Mouse (Mus musculus) liver, embryonic 13.5 days (tissue): ENCODE data around the gene Vstm2l. TPM values are rescaled to one million over a fixed set of nuclear protein-coding genes. Genes with fewer than 3 reads are reported as not detected.

Source experiments
- ATAC-seq: fragments of 200-750 bp; cut with Nextera tagmentation; 2 replicates; pipeline ENCODE4 v1.8.0; 2017; ENCODE audit warnings: low read depth, mild to moderate bottlenecking, moderate number of reproducible peaks, moderate library complexity
- DNase-seq: peaks from one replicate; pipeline ENCODE4 v3.0.0; 2022
- H3K27ac ChIP-seq: fragments of 300-500 bp; sonication (generic); 2 replicates; pipeline ENCODE4 v1.5.1; 2015; ENCODE audit warnings: moderate library complexity, mild to moderate bottlenecking, inconsistent platforms
- H3K27me3 ChIP-seq: fragments of 300-500 bp; sonication (generic); 2 replicates; pipeline ENCODE4 v1.6.1; 2015; ENCODE audit warnings: mild to moderate bottlenecking, inconsistent platforms
- H3K36me3 ChIP-seq: fragments of 300-500 bp; sonication (generic); 2 replicates; pipeline ENCODE4 v1.6.1; 2015; ENCODE audit warnings: mild to moderate bottlenecking, inconsistent platforms
- H3K4me1 ChIP-seq: fragments of 300-500 bp; sonication (generic); replicated peaks from 2 replicates; pipeline ENCODE4 v1.6.1; 2015; ENCODE audit warnings: inconsistent platforms
- H3K4me2 ChIP-seq: fragments of 300-500 bp; sonication (generic); 2 replicates; pipeline ENCODE4 v1.6.1; 2015; ENCODE audit warnings: inconsistent platforms, mild to moderate bottlenecking, moderate library complexity
- H3K4me3 ChIP-seq: fragments of 300-500 bp; sonication (generic); replicated peaks from 2 replicates; pipeline ENCODE4 v1.5.1; 2015; ENCODE audit warnings: mild to moderate bottlenecking, inconsistent platforms
- H3K9ac ChIP-seq: fragments of 300-500 bp; sonication (generic); 2 replicates; pipeline ENCODE4 v1.6.1; 2015; ENCODE audit warnings: mild to moderate bottlenecking, inconsistent platforms
- H3K9me3 ChIP-seq: fragments of 300-500 bp; sonication (generic); replicated peaks from 2 replicates; pipeline ENCODE4 v1.6.1; 2016; ENCODE audit warnings: inconsistent platforms
- WGBS: fragments of 180-500 bp; shearing (Covaris S2); methylation state at CpG from one replicate; pipeline ENCODE4 v1.1.7; 2015; ENCODE audit not compliant: insufficient replicate concordance; 5-methylcytosine and 5-hydroxymethylcytosine counted together
- polyA plus RNA-seq: library from polyadenylated mRNA; unstranded; fragments of >200 nt; fragmentation: Nextera tagmentation; extraction: Ambion mirVana; gene quantifications from 2 replicates; pipeline ENCODE4 v1.2.1, GENCODE M21; 2015

The Vstm2l gene
- not detected in 2 replicates for polyA plus RNA-seq

- 6% methylated on average over 57 of the region's 62 CpGs for WGBS
- peaks cover 58% of the 10 kb centered on the region for H3K27me3 ChIP-seq
- no peak for DNase-seq
- no peak within 1 kb of the TSS for H3K9ac ChIP-seq
- ATAC-seq, result no peak
- no peak within 1 kb of the TSS for H3K27ac ChIP-seq
- 0 out of 2 replicates have a peak, but pooled peaks cover 5% of the 10 kb centered on the region for H3K4me1 ChIP-seq
- peak within 1 kb of the TSS; percentile 32 for H3K4me2 ChIP-seq
- no peaks in the 10 kb centered on the region for H3K9me3 ChIP-seq
- no peaks in the 10 kb centered on the region for H3K36me3 ChIP-seq
- peak within 1 kb of the TSS; percentile 17 for H3K4me3 ChIP-seq
These were observed at the start of gene Vstm2l for GRCm38 (mm10) chr2:157914105-157914764. Gene Vstm2l (plus strand): TSS chr2:157914653.

DNA sequence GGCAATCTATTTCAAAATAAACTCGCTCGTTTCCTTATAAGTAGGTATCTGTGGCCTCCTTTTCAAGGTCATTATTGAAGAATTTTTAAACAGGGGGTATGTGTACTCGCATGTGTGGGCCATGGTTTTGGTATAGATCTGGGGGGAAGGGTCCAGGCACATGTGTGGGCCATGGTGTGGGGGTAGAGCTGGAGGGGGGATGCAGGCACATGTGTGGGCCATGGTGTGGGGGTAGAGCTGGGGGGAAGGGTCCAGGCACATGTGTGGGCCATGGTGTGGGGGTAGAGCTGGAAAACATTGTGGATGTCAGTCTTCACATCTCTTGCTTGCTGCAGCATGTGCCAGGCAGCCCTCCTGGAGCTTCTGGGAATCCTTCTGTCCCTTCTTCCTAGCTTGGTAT is 47.3 kb upstream of the Vstm2l start:
- Histone ChIP-seq H3K9me3 (no peaks in the 10 kb centered on the region), H3K36me3 (peaks cover 9% of the 10 kb centered on the region; the same call in 1 of the 2 replicates), H3K4me3 (no peak overlapping the region), H3K27ac (no peak overlapping the region), H3K9ac (no peak overlapping the region), H3K27me3 (no peaks in the 10 kb centered on the region), H3K4me2 (no peak overlapping the region), H3K4me1 (no peaks in the 10 kb centered on the region)
- DNase-seq, result no peak
- ATAC-seq, result no peak
- 83% methylated on average over 3 of the region's 3 CpGs for WGBS

GRCm38 (mm10) chr2:157870247-157870646 is 44.2 kb upstream of the Vstm2l start:
- Histone ChIP-seq H3K27ac (no peak overlapping the region), H3K9ac (no peak overlapping the region), H3K4me2 (no peak overlapping the region), H3K9me3 (no peaks in the 10 kb centered on the region), H3K4me1 (no peaks in the 10 kb centered on the region), H3K27me3 (no peaks in the 10 kb centered on the region), H3K4me3 (no peak overlapping the region), H3K36me3 (peaks cover 9% of the 10 kb centered on the region; the same call in 1 of the 2 replicates)
- ATAC-seq, result no peak
- no peak for DNase-seq
- 81% methylated on average over 6 of the region's 6 CpGs for WGBS

DNA sequence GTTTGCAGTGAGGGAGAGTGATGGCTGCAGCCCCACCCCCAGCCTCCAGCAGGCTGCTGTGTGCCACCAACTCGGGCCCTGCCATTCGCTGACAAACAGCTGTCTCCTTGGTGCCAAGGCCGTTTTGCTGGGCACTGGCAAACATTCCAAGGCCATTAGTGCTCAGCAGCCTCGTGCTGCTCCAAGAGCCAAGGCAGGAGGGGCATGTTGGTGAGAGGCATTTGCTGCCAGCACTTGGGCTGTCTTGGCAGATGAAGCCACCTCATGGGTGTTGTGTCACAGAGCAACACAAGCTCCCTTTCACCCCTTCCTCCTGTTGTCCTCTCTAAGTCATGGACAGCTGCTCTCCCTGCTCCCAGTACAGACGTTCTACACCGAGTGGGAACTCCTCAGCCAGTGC is 41.2 kb upstream of the Vstm2l start:
- no peak overlapping the region for H3K27ac ChIP-seq
- no peak overlapping the region for H3K4me3 ChIP-seq
- no peaks in the 10 kb centered on the region for H3K27me3 ChIP-seq
- no peaks in the 10 kb centered on the region for H3K4me1 ChIP-seq
- DNase-seq (no peak), ATAC-seq (no peak)
- peaks cover 9% of the 10 kb centered on the region; the same call in 1 of the 2 replicates for H3K36me3 ChIP-seq
- no peak overlapping the region for H3K9ac ChIP-seq
- H3K9me3 ChIP-seq, result no peaks in the 10 kb centered on the region
- H3K4me2 ChIP-seq, result no peak overlapping the region
- WGBS, result 51% methylated on average over 6 of the region's 6 CpGs

DNA sequence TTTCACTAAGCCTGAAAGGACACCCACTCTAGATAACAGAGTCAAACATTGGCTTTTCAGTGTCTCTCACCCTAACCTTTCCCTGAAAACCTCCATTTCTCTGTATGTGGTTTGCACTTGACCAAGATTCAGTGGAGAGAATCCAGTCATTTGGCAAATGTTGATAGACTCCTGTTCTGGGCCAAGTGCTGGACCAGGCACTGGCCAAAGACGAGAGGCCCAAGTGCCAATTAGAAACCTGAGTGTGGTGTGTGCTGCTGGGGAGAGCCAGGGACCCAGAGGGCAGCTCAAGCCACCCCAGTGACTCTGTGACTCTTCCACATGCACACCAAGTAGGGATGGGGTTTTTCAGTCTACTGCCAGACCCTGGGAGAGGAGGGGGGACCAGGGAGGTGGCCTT is 40.8 kb upstream of the Vstm2l start:
- Histone ChIP-seq H3K4me1 (no peaks in the 10 kb centered on the region), H3K27me3 (no peaks in the 10 kb centered on the region), H3K9me3 (no peaks in the 10 kb centered on the region), H3K9ac (no peak overlapping the region), H3K27ac (no peak overlapping the region), H3K4me3 (no peak overlapping the region), H3K4me2 (no peak overlapping the region), H3K36me3 (peaks cover 9% of the 10 kb centered on the region; the same call in 1 of the 2 replicates)
- WGBS, result 35% methylated on average over 1 of the region's 1 CpGs
- no peak for DNase-seq
- ATAC-seq, result no peak

GRCm38 (mm10) chr2:157875111-157875510 is 39.3 kb upstream of the Vstm2l start:
- no peak for DNase-seq
- no peaks in the 10 kb centered on the region for H3K9me3 ChIP-seq
- ATAC-seq, result no peak

DNA sequence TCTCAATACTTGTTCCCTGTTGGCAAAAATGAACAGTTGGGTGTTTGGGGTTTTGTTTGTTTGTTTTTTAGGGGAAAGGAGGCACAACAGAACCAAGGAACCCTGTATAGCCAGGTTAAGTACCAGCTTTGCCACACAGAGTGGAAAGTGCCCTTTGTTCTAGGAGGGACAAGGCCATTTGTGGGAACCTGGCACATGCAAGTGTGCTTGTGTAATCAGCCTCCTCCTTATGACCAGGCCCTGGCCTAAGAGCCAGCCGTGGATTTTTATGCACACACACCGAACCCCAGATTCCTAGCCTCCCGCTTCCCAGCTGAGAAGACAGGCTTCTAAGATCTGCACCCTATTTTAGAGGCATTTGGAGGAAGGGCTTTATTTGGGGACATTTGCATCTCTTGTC is 37.1 kb upstream of the Vstm2l start:
- no peak overlapping the region for H3K4me3 ChIP-seq
- H3K4me2 ChIP-seq, result no peak overlapping the region
- no peak for ATAC-seq
- no peak for DNase-seq
- H3K27me3 ChIP-seq, result no peaks in the 10 kb centered on the region
- H3K9ac ChIP-seq, result no peak overlapping the region
- H3K9me3 ChIP-seq, result no peaks in the 10 kb centered on the region
- WGBS, result 79% methylated on average over 3 of the region's 3 CpGs
- H3K27ac ChIP-seq, result no peak overlapping the region
- H3K36me3 ChIP-seq, result no peaks in the 10 kb centered on the region
- no peaks in the 10 kb centered on the region for H3K4me1 ChIP-seq

More at GRCm38 (mm10) chr2:157875111-157875510, 39.3 kb upstream of the Vstm2l start:
- Histone ChIP-seq H3K4me3 (no peak overlapping the region), H3K4me1 (no peaks in the 10 kb centered on the region), H3K36me3 (peaks cover 9% of the 10 kb centered on the region; the same call in 1 of the 2 replicates), H3K27me3 (no peaks in the 10 kb centered on the region), H3K9ac (no peak overlapping the region), H3K4me2 (no peak overlapping the region), H3K27ac (no peak overlapping the region)
- 77% methylated on average over 8 of the region's 8 CpGs for WGBS

- Histone ChIP-seq H3K27me3 (no peaks in the 10 kb centered on the region), H3K9ac (no peak overlapping the region)
- DNase-seq, result no peak
These were observed 36.5 kb upstream of the Vstm2l start for GRCm38 (mm10) chr2:157877967-157878366.

DNA sequence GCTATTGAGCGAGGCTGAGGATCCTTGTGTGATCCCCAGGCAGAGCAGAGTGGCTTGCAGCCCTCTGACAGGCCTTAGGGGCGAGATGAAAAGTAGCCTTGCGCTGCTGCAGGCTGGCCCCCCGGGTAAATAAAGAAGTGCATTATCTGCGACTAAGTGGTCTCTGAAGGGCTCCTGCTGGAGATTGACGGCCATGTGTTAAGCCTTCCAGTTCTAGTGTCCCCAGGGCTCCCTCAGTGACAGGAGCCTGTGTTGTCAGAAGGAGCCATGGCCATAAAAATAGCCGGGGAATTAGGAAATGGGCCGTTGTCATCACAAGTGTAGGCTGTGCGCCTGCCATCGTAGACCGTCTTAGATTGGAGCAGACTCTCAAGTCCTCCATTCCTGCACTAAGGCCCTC is 32.5 kb upstream of the Vstm2l start:
- 63% methylated on average over 11 of the region's 11 CpGs for whole genome bisulfite sequencing

More at GRCm38 (mm10) chr2:157877967-157878366, 36.5 kb upstream of the Vstm2l start:
- no peak for ATAC-seq
- H3K4me2 ChIP-seq, result no peak overlapping the region
- no peaks in the 10 kb centered on the region for H3K4me1 ChIP-seq
- no peak overlapping the region for H3K4me3 ChIP-seq
- no peak overlapping the region for H3K27ac ChIP-seq
- H3K9me3 ChIP-seq, result no peaks in the 10 kb centered on the region
- 57% methylated on average over 5 of the region's 5 CpGs for WGBS
- H3K36me3 ChIP-seq, result no peaks in the 10 kb centered on the region

DNA sequence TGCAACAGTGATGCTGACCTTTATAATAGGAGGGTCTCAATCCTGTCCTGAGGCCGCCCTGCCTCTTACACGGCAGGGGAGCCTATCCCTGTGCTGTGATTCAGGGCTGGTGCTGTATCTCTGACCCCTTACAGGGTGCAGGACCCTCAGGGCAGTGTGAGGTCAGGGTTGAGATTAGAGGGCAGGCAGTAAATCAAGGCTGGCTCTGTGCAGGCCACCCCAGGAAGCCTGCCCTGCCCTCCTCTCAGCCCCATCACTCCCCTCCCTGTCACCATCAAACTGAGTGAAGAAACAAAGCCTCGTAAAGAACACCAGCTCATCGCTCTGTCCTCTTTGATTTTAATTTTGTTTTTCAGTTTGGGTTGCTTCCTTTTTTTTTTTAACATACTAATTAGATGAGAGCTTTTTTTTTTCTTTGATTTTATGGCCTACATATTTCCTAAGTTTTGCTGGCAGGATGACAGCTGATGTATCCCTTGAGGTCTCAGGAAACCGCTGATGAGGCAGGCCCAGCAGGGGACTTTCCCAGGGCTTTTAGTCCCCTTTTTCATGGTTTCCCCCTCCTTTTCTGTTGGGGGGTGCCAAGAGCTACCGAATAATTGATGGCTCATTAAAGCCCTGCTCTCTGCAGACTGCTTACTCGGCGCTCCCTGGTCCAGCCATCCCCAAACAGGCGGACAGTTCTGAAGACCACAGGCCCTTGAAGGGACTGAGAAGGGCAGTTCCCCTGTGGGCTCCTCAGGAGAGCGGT is 27.0 kb upstream of the Vstm2l start:
- 59% methylated on average over 10 of the region's 10 CpGs for WGBS
- Histone ChIP-seq H3K27me3 (no peaks in the 10 kb centered on the region), H3K36me3 (peaks cover 17% of the 10 kb centered on the region), H3K9me3 (no peaks in the 10 kb centered on the region), H3K27ac (no peak overlapping the region), H3K4me1 (peaks cover 3% of the 10 kb centered on the region; the same call in 1 of the 2 replicates), H3K9ac (no peak overlapping the region), H3K4me3 (no peak overlapping the region), H3K4me2 (no peak overlapping the region)
- ATAC-seq, result no peak
- DNase-seq, result no peak

More for the DNA sequence above, 32.5 kb upstream of the Vstm2l start:
- DNase-seq, result no peak
- H3K27me3 ChIP-seq, result no peaks in the 10 kb centered on the region
- H3K4me2 ChIP-seq, result no peak overlapping the region
- no peak overlapping the region for H3K9ac ChIP-seq
- no peaks in the 10 kb centered on the region for H3K4me1 ChIP-seq
- no peak for ATAC-seq
- no peaks in the 10 kb centered on the region for H3K9me3 ChIP-seq
- H3K4me3 ChIP-seq, result no peak overlapping the region
- peaks cover 17% of the 10 kb centered on the region for H3K36me3 ChIP-seq
- H3K27ac ChIP-seq, result no peak overlapping the region

DNA sequence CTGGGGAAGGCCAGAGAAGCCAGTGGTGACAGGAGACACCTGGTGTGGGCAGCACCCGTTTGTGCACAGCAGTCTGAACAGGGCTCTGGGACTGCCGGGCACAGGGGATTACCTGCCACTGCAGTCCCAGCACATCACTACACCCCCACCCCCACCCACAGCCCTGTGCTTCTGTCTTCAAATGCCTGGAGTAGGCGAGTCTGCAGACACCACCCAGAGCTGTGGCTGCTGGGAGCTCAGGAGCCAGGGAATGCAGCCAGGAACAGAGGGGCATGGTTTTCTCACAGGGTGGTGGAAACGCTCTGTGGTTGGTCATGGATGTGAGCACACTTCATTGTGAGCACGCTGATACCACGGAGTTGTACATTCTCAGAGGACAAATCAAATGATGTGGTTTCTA is 23.3 kb upstream of the Vstm2l start:
- Histone ChIP-seq H3K36me3 (no peaks in the 10 kb centered on the region), H3K27ac (no peak overlapping the region), H3K27me3 (no peaks in the 10 kb centered on the region), H3K9me3 (no peaks in the 10 kb centered on the region), H3K4me1 (peaks cover 3% of the 10 kb centered on the region; the same call in 1 of the 2 replicates), H3K9ac (no peak overlapping the region), H3K4me2 (no peak overlapping the region), H3K4me3 (no peak overlapping the region)
- ATAC-seq, result no peak
- WGBS, result 78% methylated on average over 6 of the region's 6 CpGs
- DNase-seq, result no peak
